Mouse (Mus musculus) lung, adult 2 months (tissue): ENCODE measurements around the gene Olfr657.

Source experiments
- CTCF ChIP-seq: fragments of 200-500 bp; IDR thresholded peaks from 2 replicates; pipeline ENCODE4 v1.5.1; 2011; ENCODE audit warnings: mild to moderate bottlenecking, low read length, control low read depth; ENCODE audit not compliant: insufficient read depth
- POLR2A ChIP-seq: fragments of 200-500 bp; IDR thresholded peaks from 2 replicates; pipeline ENCODE4 v1.6.1; 2011; ENCODE audit warnings: low read depth, mild to moderate bottlenecking, control low read depth, low read length, borderline replicate concordance; ENCODE audit errors: extremely low read depth

DNA sequence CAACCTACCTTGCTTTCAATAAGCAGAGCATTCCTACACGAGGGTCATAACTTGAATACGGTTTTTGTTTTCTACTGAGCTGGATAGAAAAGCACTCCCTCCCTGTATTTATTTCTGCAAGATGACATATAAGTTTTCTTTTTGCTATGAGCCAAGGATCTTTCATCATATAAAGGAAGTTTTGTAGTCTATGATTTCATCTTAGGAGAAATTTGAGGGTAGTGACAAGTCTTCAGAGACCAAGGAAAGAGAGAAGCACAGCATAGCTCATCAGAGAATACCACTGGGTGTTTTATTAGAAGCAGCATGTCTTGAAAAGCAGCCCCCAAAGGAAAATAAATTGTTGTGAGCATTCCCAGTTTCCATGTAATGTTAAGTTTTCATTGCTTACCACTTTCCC is 22.9 kb upstream of the Olfr657 start, which contains the start of gene Olfr655:
- no peak for TF ChIP-seq POLR2A
- no peak for TF ChIP-seq CTCF
